Mouse (Mus musculus): ENCODE data around the gene Lats2. TPM values are rescaled to one million over a fixed set of nuclear protein-coding genes. Genes with fewer than 3 reads are reported as not detected.

Lats2 gene
- polyA plus RNA-seq, 1 experiment from 2014 or later: 23.3 TPM

GRCm38 (mm10) chr14:57737089-57737488, 21.1 kb downstream of the Lats2 start:
- H3K9ac ChIP-seq: no peak overlapping the region
- no peaks in the 10 kb centered on the region for H3K27me3 ChIP-seq
- no peak for ATAC-seq (ENCODE audit: insufficient number of reproducible peaks, low FRiP score, low TSS enrichment, low read depth)
- no peaks in the 10 kb centered on the region for H3K9me3 ChIP-seq (replicated peaks)
- H3K27ac ChIP-seq (replicated peaks): no peak overlapping the region
- H3K4me1 ChIP-seq: peaks cover 56% of the 10 kb centered on the region
- no peak overlapping the region for H3K4me3 ChIP-seq (replicated peaks)
- H3K4me2 ChIP-seq (replicated peaks): no peak overlapping the region
- H3K36me3 ChIP-seq: no peaks in the 10 kb centered on the region; the same call in 1 of the 2 replicates

GRCm38 (mm10) chr14:57736141-57736540, 22.0 kb downstream of the Lats2 start:
- no peak overlapping the region for H3K27ac ChIP-seq (replicated peaks)
- no peak overlapping the region for H3K4me2 ChIP-seq (replicated peaks)
- no peak for ATAC-seq (ENCODE audit: insufficient number of reproducible peaks, low FRiP score, low TSS enrichment, low read depth)
- peaks cover 58% of the 10 kb centered on the region for H3K4me1 ChIP-seq
- WGBS: 35% methylated on average over 4 of the region's 4 CpGs
- no peaks in the 10 kb centered on the region for H3K9me3 ChIP-seq (replicated peaks)
- no peaks in the 10 kb centered on the region; the same call in 1 of the 2 replicates for H3K36me3 ChIP-seq
- H3K27me3 ChIP-seq: no peaks in the 10 kb centered on the region
- H3K4me3 ChIP-seq (replicated peaks): no peak overlapping the region
- no peak overlapping the region for H3K9ac ChIP-seq

- peaks cover 70% of the 10 kb centered on the region for H3K4me1 ChIP-seq
- H3K4me2 ChIP-seq (replicated peaks): 0 out of 2 replicates have a peak overlapping the region, but pooled peaks have one; percentile 12
- no peaks in the 10 kb centered on the region; the same call in 1 of the 2 replicates for H3K36me3 ChIP-seq
- WGBS: 40% methylated on average over 6 of the region's 6 CpGs
- H3K9me3 ChIP-seq (replicated peaks): no peaks in the 10 kb centered on the region
- H3K27ac ChIP-seq (replicated peaks): peak overlapping the region; percentile 74
- H3K4me3 ChIP-seq (replicated peaks): no peak overlapping the region
- no peaks in the 10 kb centered on the region for H3K27me3 ChIP-seq
- H3K9ac ChIP-seq: no peak overlapping the region
- ATAC-seq (ENCODE audit: insufficient number of reproducible peaks, low FRiP score, low TSS enrichment, low read depth): peak; percentile 20; the same call in 1 of the 2 replicates
These were observed 25.4 kb downstream of the Lats2 start for GRCm38 (mm10) chr14:57732668-57733293.

GRCm38 (mm10) chr14:57730527-57730926, 27.7 kb downstream of the Lats2 start:
- Histone ChIP-seq H3K36me3 (peaks cover 8% of the 10 kb centered on the region; the same call in 1 of the 2 replicates), H3K4me3 (replicated peaks) (no peak overlapping the region), H3K4me1 (peaks cover 51% of the 10 kb centered on the region), H3K27me3 (no peaks in the 10 kb centered on the region), H3K9ac (no peak overlapping the region), H3K27ac (replicated peaks) (peak overlapping the region; percentile 66), H3K4me2 (replicated peaks) (no peak overlapping the region), H3K9me3 (replicated peaks) (no peaks in the 10 kb centered on the region)
- peak; percentile 57 for ATAC-seq (ENCODE audit: insufficient number of reproducible peaks, low FRiP score, low TSS enrichment, low read depth)
- WGBS: 29% methylated on average over 9 of the region's 9 CpGs

- Histone ChIP-seq H3K4me1 (peaks cover 51% of the 10 kb centered on the region), H3K9ac (no peak overlapping the region), H3K9me3 (replicated peaks) (no peaks in the 10 kb centered on the region), H3K27me3 (no peaks in the 10 kb centered on the region), H3K27ac (replicated peaks) (peak overlapping the region; percentile 66), H3K4me2 (replicated peaks) (no peak overlapping the region), H3K4me3 (replicated peaks) (no peak overlapping the region), H3K36me3 (peaks cover 8% of the 10 kb centered on the region; the same call in 1 of the 2 replicates)
- ATAC-seq (ENCODE audit: insufficient number of reproducible peaks, low FRiP score, low TSS enrichment, low read depth): no peak
- WGBS: 60% methylated on average over 5 of the region's 5 CpGs
These were observed 28.2 kb downstream of the Lats2 start for GRCm38 (mm10) chr14:57729975-57730499.

GRCm38 (mm10) chr14:57729364-57729763, 28.8 kb downstream of the Lats2 start:
- WGBS: 83% methylated on average over 8 of the region's 8 CpGs
- H3K4me3 ChIP-seq (replicated peaks): no peak overlapping the region
- H3K4me1 ChIP-seq: peaks cover 49% of the 10 kb centered on the region
- H3K27me3 ChIP-seq: no peaks in the 10 kb centered on the region
- H3K4me2 ChIP-seq (replicated peaks): no peak overlapping the region
- H3K36me3 ChIP-seq: peaks cover 8% of the 10 kb centered on the region; the same call in 1 of the 2 replicates
- H3K9ac ChIP-seq: no peak overlapping the region
- no peak for ATAC-seq (ENCODE audit: insufficient number of reproducible peaks, low FRiP score, low TSS enrichment, low read depth)
- peak overlapping the region; percentile 66; the same call in 1 of the 2 replicates for H3K27ac ChIP-seq (replicated peaks)
- H3K9me3 ChIP-seq (replicated peaks): no peaks in the 10 kb centered on the region

- 80% methylated on average over 8 of the region's 8 CpGs for WGBS
- H3K9ac ChIP-seq: no peak overlapping the region
- H3K4me3 ChIP-seq (replicated peaks): no peak overlapping the region
- no peak overlapping the region for H3K27ac ChIP-seq (replicated peaks)
- H3K36me3 ChIP-seq: peaks cover 22% of the 10 kb centered on the region
- H3K27me3 ChIP-seq: no peaks in the 10 kb centered on the region
- H3K4me2 ChIP-seq (replicated peaks): no peak overlapping the region
- ATAC-seq (ENCODE audit: insufficient number of reproducible peaks, low FRiP score, low TSS enrichment, low read depth): no peak
- no peaks in the 10 kb centered on the region for H3K9me3 ChIP-seq (replicated peaks)
- peaks cover 34% of the 10 kb centered on the region for H3K4me1 ChIP-seq
These were observed 32.0 kb downstream of the Lats2 start for GRCm38 (mm10) chr14:57726172-57726571.

GRCm38 (mm10) chr14:57724473-57724872, 33.7 kb downstream of the Lats2 start:
- Histone ChIP-seq H3K36me3 (peaks cover 22% of the 10 kb centered on the region), H3K4me1 (peaks cover 17% of the 10 kb centered on the region), H3K27ac (replicated peaks) (0 out of 2 replicates have a peak overlapping the region, but pooled peaks have one; percentile 55), H3K9me3 (replicated peaks) (no peaks in the 10 kb centered on the region), H3K9ac (no peak overlapping the region), H3K4me3 (replicated peaks) (no peak overlapping the region), H3K4me2 (replicated peaks) (no peak overlapping the region), H3K27me3 (no peaks in the 10 kb centered on the region)
- no peak; the same call in 1 of the 2 replicates for ATAC-seq (ENCODE audit: insufficient number of reproducible peaks, low FRiP score, low TSS enrichment, low read depth)
- 57% methylated on average over 4 of the region's 4 CpGs for WGBS

GRCm38 (mm10) chr14:57718245-57718644, 39.9 kb downstream of the Lats2 start:
- no peaks in the 10 kb centered on the region for H3K9me3 ChIP-seq (replicated peaks)
- no peaks in the 10 kb centered on the region for H3K27me3 ChIP-seq
- H3K4me2 ChIP-seq (replicated peaks): no peak overlapping the region
- H3K27ac ChIP-seq (replicated peaks): no peak overlapping the region
- no peak overlapping the region for H3K4me3 ChIP-seq (replicated peaks)
- WGBS: 81% methylated on average over 4 of the region's 4 CpGs
- no peak overlapping the region for H3K9ac ChIP-seq
- no peak for ATAC-seq (ENCODE audit: insufficient number of reproducible peaks, low FRiP score, low TSS enrichment, low read depth)
- peaks cover 28% of the 10 kb centered on the region for H3K36me3 ChIP-seq
- no peaks in the 10 kb centered on the region for H3K4me1 ChIP-seq

GRCm38 (mm10) chr14:57716601-57717245, 41.5 kb downstream of the Lats2 start:
- no peak overlapping the region for H3K4me3 ChIP-seq (replicated peaks)
- no peaks in the 10 kb centered on the region for H3K27me3 ChIP-seq
- H3K36me3 ChIP-seq: peaks cover 17% of the 10 kb centered on the region
- H3K4me1 ChIP-seq: no peaks in the 10 kb centered on the region
- H3K27ac ChIP-seq (replicated peaks): no peak overlapping the region
- WGBS: 88% methylated on average over 4 of the region's 4 CpGs
- no peak overlapping the region for H3K4me2 ChIP-seq (replicated peaks)
- ATAC-seq (ENCODE audit: insufficient number of reproducible peaks, low FRiP score, low TSS enrichment, low read depth): no peak
- H3K9ac ChIP-seq: no peak overlapping the region
- no peaks in the 10 kb centered on the region for H3K9me3 ChIP-seq (replicated peaks)

- Histone ChIP-seq H3K27ac (replicated peaks) (no peak overlapping the region), H3K4me2 (replicated peaks) (no peak overlapping the region), H3K36me3 (peaks cover 10% of the 10 kb centered on the region), H3K27me3 (no peaks in the 10 kb centered on the region), H3K4me3 (replicated peaks) (no peak overlapping the region), H3K4me1 (peaks cover 14% of the 10 kb centered on the region), H3K9ac (no peak overlapping the region), H3K9me3 (replicated peaks) (no peaks in the 10 kb centered on the region)
- WGBS: 70% methylated on average over 1 of the region's 1 CpGs
- ATAC-seq (ENCODE audit: insufficient number of reproducible peaks, low FRiP score, low TSS enrichment, low read depth): no peak
These were observed 45.3 kb downstream of the Lats2 start for GRCm38 (mm10) chr14:57712884-57713283.
